In the genomic region with DNA sequence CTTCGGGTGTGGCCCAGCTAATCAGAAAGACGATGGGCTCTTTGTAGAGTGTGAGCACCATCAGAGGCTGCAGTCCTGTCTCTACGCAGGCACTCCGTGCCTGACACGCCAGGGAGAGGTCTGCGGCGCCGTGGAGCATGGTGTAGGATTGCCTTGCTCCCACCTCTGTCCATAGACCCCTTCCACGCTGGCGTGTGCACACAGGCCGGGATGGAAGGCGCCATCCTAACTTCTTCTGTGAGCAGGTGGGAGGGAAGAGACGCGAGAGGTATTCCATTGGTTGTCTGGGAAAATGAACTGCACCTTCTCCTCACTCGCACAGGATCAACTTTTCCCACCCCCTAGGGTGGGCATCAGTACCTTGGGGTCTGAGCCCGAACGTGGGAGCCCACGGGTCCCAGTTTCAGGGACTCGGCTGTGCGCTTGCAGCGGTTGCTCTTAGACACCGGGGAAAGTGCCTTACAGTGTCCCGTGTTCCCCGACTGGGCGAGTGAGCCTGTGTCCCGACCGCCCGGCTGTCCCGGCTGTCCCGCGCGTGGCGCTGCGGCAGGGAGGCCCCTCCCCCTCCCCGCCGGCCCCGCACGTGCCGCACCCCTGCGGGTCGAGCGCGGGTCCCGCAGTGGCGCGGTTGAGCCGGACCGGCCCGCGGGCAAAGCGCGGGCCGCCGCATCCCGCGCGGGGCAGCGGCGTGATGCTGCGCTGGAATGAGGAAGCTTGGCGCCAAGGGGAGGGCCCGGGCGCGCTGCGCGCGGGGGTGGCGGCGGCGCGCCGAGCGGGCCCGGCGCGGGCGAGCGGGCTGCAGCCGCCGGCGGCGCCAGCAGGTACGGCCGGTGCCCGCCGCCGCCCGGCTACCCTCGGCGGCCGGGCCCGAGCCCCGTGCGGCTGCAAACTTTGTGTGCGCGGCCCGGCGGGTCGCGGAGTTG, we compare ENCODE assay signal across 8 mouse cellular contexts. TPM values are rescaled to one million over a fixed set of nuclear protein-coding genes. Genes with fewer than 3 reads are reported as not detected.
DNase-seq lines count a peak whose midpoint lies in the region; ATAC-seq lines count a peak whose summit lies in the region.

Gene Ikzf1 (plus strand): TSS at position 74 of the 923 bp plus-strand sequence.

- peak within 1 kb of the TSS; percentile 72 for H3K4me3 ChIP-seq in kidney, embryonic 14.5 days (ENCODE audit: low read length)
- peak within 1 kb of the TSS; percentile 65 for H3K4me3 ChIP-seq in brown adipose tissue, adult 24 weeks (ENCODE audit: insufficient read depth, low read depth, low read length)
- peak within 1 kb of the TSS; percentile 76 for H3K4me3 ChIP-seq in heart, embryonic 15.5 days
- H3K4me3 ChIP-seq in liver, embryonic 13.5 days (replicated peaks), result peak within 1 kb of the TSS; percentile 86

- H3K27ac ChIP-seq in kidney, embryonic 14.5 days (ENCODE audit: low read depth, low read length), result no peak within 1 kb of the TSS
- H3K27ac ChIP-seq in brown adipose tissue, adult 24 weeks (replicated peaks; ENCODE audit: low read depth, low read length), result peak within 1 kb of the TSS; percentile 24; the same call in 1 of the 2 replicates
- 0 out of 2 replicates have a peak within 1 kb of the TSS, but pooled peaks have one; percentile 25 for H3K27ac ChIP-seq in heart, embryonic 15.5 days
- H3K27ac ChIP-seq in liver, embryonic 13.5 days, result peak within 1 kb of the TSS; percentile 91

- H3K9me3 ChIP-seq in kidney, embryonic 14.5 days (ENCODE audit: control insufficient read depth, low read length), result no peaks in the 10 kb centered on the region
- no peaks in the 10 kb centered on the region for H3K9me3 ChIP-seq in heart, embryonic 15.5 days (replicated peaks)
- H3K9me3 ChIP-seq in liver, embryonic 13.5 days (replicated peaks), result no peaks in the 10 kb centered on the region

- H3K4me2 ChIP-seq in kidney, embryonic 14.5 days (replicated peaks; ENCODE audit: low read depth, low read length), result peak within 1 kb of the TSS; percentile 99
- H3K4me2 ChIP-seq in heart, embryonic 15.5 days, result peak within 1 kb of the TSS; percentile 99
- H3K4me2 ChIP-seq in liver, embryonic 13.5 days, result peak within 1 kb of the TSS; percentile 91

- no peak for DNase-seq in kidney, adult 18-20 months
- peak; percentile 72 for DNase-seq in liver, embryonic 13.5 days
- DNase-seq in retina, embryonic 14.5 days (ENCODE audit: low spot score), result peak; percentile 30
- DNase-seq in frontal cortex, postnatal 25 days (ENCODE audit: low spot score in 2 of 2), result no peak
- DNase-seq in cerebellum, adult 9-10 months, result no peak

- peak; percentile 75 for ATAC-seq in kidney, embryonic 14.5 days (ENCODE audit: low FRiP score, low TSS enrichment)
- peak; percentile 61 for ATAC-seq in heart, embryonic 15.5 days (replicated peaks; ENCODE audit: insufficient number of reproducible peaks, insufficient read depth, low FRiP score, low read depth)
- ATAC-seq in liver, embryonic 13.5 days (ENCODE audit: low read depth), result peak; percentile 89

- H3K36me3 ChIP-seq in kidney, embryonic 14.5 days (ENCODE audit: control insufficient read depth, insufficient read depth, low read length), result no peaks in the 10 kb centered on the region
- H3K36me3 ChIP-seq in heart, embryonic 15.5 days, result no peaks in the 10 kb centered on the region
- no peaks in the 10 kb centered on the region for H3K36me3 ChIP-seq in liver, embryonic 13.5 days

- 0 out of 2 replicates have a peak, but pooled peaks cover 6% of the 10 kb centered on the region for H3K4me1 ChIP-seq in kidney, embryonic 14.5 days (ENCODE audit: control insufficient read depth, insufficient read depth, low read length)
- no peaks in the 10 kb centered on the region for H3K4me1 ChIP-seq in brown adipose tissue, adult 24 weeks (ENCODE audit: control insufficient read depth, insufficient read depth, insufficient read length, low read length)
- H3K4me1 ChIP-seq in heart, embryonic 15.5 days (replicated peaks), result peaks cover 14% of the 10 kb centered on the region
- peaks cover 40% of the 10 kb centered on the region for H3K4me1 ChIP-seq in liver, embryonic 13.5 days (replicated peaks)

- H3K9ac ChIP-seq in kidney, embryonic 14.5 days (ENCODE audit: low read depth, low read length), result peak within 1 kb of the TSS; percentile 63
- H3K9ac ChIP-seq in heart, embryonic 15.5 days, result peak within 1 kb of the TSS; percentile 65
- H3K9ac ChIP-seq in liver, embryonic 13.5 days, result peak within 1 kb of the TSS; percentile 89

- WGBS in kidney, embryonic 14.5 days, result 2% methylated on average over 66 of the region's 100 CpGs
- WGBS in heart, embryonic 15.5 days, result 1% methylated on average over 96 of the region's 100 CpGs
- 1% methylated on average over 85 of the region's 100 CpGs for WGBS in liver, embryonic 13.5 days (ENCODE audit: insufficient replicate concordance)

- H3K27me3 ChIP-seq in kidney, embryonic 14.5 days (ENCODE audit: control insufficient read depth, insufficient read depth, low read length), result peaks cover 54% of the 10 kb centered on the region
- H3K27me3 ChIP-seq in heart, embryonic 15.5 days, result peaks cover 54% of the 10 kb centered on the region
- peaks cover 14% of the 10 kb centered on the region for H3K27me3 ChIP-seq in liver, embryonic 13.5 days

RNA-seq across cellular contexts. Expression of gene Ikzf1, which starts in this region (rescaled TPM):
- polyA plus RNA-seq in kidney, embryonic 14.5 days (2014; fragmentation: Nextera tagmentation; extraction: Ambion mirVana), result 0.31 and 0.79 TPM in 2 replicates
- 1.3 and 1.4 TPM in 2 replicates for polyA plus RNA-seq in brown adipose tissue, adult 24 weeks (2012; ENCODE audit: insufficient read depth, insufficient read length, missing spikeins)
- polyA plus RNA-seq in heart, embryonic 15.5 days (2015; fragmentation: Nextera tagmentation; extraction: Ambion mirVana), result 1.2 and 6.2 TPM in 2 replicates
- 28.3 and 44.6 TPM in 2 replicates for polyA plus RNA-seq in liver, embryonic 13.5 days (2015; fragmentation: Nextera tagmentation; extraction: Ambion mirVana)

Comparison
In these comparisons a context has a peak if more than half of its experiments do, and no peak if none do; other contexts are left out.
1. Peak in ATAC-seq, H3K4me3 ChIP-seq, H3K9ac ChIP-seq and H3K4me2 ChIP-seq in kidney, embryonic 14.5 days; RNA of the gene not detected or under 1 TPM.
2. DNase-seq: peak in liver, embryonic 13.5 days (single experiment) and retina, embryonic 14.5 days (single experiment); none in kidney, adult 18-20 months (single experiment), frontal cortex, postnatal 25 days (0 of 2) and cerebellum, adult 9-10 months (single experiment).
3. Peak in every context shown above with its lines, with median percentiles within 50 percentile points of each other: ATAC-seq, H3K4me2 ChIP-seq, H3K4me3 ChIP-seq and H3K9ac ChIP-seq.